Mouse (Mus musculus) myocyte (in vitro differentiated cells): Measurements from ENCODE around the gene Kctd18.

Source experiments
- CEBPB ChIP-seq: IDR thresholded peaks from 2 replicates; pipeline ENCODE4 v1.6.1; 2011; ENCODE audit warnings: mild to moderate bottlenecking, moderate library complexity; ENCODE audit not compliant: poor library complexity, insufficient read depth, severe bottlenecking
- E2F4 ChIP-seq: IDR thresholded peaks from one replicate; pipeline ENCODE4 v1.6.1; 2011; ENCODE audit warnings: mild to moderate bottlenecking, control low read depth, moderate library complexity; ENCODE audit not compliant: insufficient read depth
- MYOG ChIP-seq, 3 experiments: IDR thresholded peaks; one replicate each; pipeline ENCODE4 v1.6.1; 2011; ENCODE audit warnings: control low read depth in 2 of 3, low read depth in 2 of 3, mild to moderate bottlenecking in 2 of 3; ENCODE audit not compliant: insufficient read length in 2 of 3, control insufficient read depth in 1 of 3, insufficient read depth in 1 of 3
- POLR2A ChIP-seq: IDR thresholded peaks from one replicate; pipeline ENCODE4 v1.6.1; 2011; ENCODE audit warnings: low read depth, mild to moderate bottlenecking, control low read depth, moderate library complexity; ENCODE audit not compliant: insufficient read length
- POLR2AphosphoS2 ChIP-seq: IDR thresholded peaks from one replicate; pipeline ENCODE4 v1.6.1; 2011; ENCODE audit warnings: low read depth, control low read depth; ENCODE audit not compliant: insufficient read length
- REST ChIP-seq: IDR thresholded peaks from one replicate; pipeline ENCODE4 v1.6.1; 2011; ENCODE audit warnings: mild to moderate bottlenecking, control low read depth, moderate library complexity; ENCODE audit not compliant: insufficient read depth, insufficient read length
- TCF12 ChIP-seq: IDR thresholded peaks from one replicate; pipeline ENCODE4 v1.6.1; 2011; ENCODE audit warnings: mild to moderate bottlenecking, control low read depth; ENCODE audit not compliant: poor library complexity, insufficient read depth, severe bottlenecking
- USF1 ChIP-seq: IDR thresholded peaks from one replicate; pipeline ENCODE4 v1.6.1; 2011; ENCODE audit warnings: low read depth, mild to moderate bottlenecking, control low read depth, moderate library complexity

GRCm38 (mm10) chr1:58055598-58055997 lies 36.8 kb upstream of the Kctd18 start:
- TF ChIP-seq POLR2A (no peak), MYOG (IDR thresholded peaks at IDR 0.05; ENCODE audit: control insufficient read depth in 1 of 3, insufficient read depth in 1 of 3, insufficient read length in 2 of 3, low read depth in 2 of 3) (no peak), USF1 (no peak), TCF12 (no peak), POLR2AphosphoS2 (no peak), REST (no peak), E2F4 (no peak), CEBPB (no peak)
